Mouse (Mus musculus): ENCODE results near the gene Zic5. TPM values are rescaled to one million over a fixed set of nuclear protein-coding genes. Genes with fewer than 3 reads are reported as not detected.

Gene Zic5
- 1 to 10 TPM; 3.0 to 4.0 TPM for total RNA-seq (2021)
- long read RNA-seq, experiment 1, full-length matches to known transcripts, result 3 of 5 reads
- long read RNA-seq, experiment 1, partial matches to known transcripts, result 0 of 5 reads
- long read RNA-seq, experiment 1, other reads (novel, unspliced or antisense), result 2 of 5 reads
- long read RNA-seq, experiment 2, full-length matches to known transcripts, result 1 of 1 reads
- long read RNA-seq, experiment 2, partial matches to known transcripts, result 0 of 1 reads
- long read RNA-seq, experiment 2, other reads (novel, unspliced or antisense), result 0 of 1 reads

DNA sequence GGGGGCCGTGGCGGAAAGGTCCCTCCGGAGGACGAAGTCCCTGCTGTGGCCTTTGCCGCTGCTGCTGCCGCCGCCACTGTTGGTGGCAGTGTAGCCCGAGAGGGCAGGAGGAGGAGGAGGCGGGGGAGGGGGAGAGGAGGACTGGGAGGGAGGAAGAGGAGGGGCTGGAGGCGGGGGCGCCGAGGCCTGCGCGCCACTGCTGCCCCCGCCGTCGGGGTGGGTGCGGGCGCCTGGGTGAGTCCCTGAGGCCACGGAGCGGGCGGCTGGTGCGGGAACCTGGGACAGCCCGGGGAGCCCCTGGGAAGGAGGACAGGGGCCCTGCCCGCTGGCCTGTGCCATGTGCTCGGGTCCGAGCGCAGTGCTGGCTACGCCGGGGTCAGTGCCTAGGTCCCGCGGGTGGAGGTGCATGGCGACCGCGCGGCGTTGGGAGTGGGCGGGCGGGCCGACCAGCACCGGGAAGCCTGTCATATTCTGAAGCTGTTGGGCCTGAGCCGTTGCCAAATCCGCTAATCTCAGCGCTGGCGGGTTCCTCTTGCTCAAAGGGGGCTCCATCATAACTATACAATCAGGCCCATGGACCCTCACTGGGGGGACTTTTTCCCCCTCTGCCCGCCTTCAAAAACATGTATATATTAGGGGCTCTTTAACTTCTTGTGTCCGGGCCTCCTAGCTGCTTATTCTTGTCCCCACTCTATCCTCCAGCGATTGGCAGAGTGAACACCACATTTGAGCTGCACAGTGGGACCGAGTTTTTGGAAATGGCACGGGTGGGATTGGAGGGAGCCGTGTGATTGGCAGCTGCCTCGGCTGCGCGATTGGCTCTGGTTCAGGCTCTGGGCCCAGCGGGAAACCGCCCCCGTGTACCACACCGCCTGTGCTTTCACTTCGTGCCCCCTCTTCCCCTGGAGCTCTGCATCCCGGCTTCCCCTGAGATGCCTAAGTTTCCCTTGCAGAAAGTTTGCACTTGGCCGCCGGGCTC lies at the start of gene Zic5:
Gene Zic5, minus strand, starts transcription at position 915 of the 979 bp plus-strand sequence.
- no peak for DNase-seq (ENCODE audit: low spot score in 2 of 2)

DNA sequence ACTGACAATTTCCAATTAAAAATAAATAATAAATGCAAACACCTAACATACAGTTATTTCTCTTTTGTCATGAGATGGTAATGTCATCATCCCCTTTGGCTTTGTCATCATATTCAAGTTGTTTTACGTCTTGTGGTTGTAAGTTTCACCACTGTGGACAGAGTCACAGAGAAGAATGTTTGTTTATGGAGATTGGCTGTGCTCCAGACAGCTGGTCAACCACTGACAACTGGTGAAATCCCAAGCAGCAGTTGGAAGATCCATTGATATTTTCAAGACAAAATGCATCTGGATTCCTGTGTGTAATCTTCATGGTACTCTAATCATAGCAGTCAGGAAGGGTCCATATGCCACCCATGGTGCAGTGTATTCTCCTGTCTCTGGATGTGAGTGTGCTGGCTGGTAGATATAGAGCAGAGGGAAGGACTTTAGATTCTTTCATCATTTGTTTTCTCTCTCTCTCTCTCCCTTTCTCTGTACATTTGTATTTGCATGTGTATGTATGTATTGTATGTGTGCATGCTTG lies 48.1 kb upstream of the Zic5 start:
- no peak for DNase-seq (ENCODE audit: low spot score in 2 of 2)

DNA sequence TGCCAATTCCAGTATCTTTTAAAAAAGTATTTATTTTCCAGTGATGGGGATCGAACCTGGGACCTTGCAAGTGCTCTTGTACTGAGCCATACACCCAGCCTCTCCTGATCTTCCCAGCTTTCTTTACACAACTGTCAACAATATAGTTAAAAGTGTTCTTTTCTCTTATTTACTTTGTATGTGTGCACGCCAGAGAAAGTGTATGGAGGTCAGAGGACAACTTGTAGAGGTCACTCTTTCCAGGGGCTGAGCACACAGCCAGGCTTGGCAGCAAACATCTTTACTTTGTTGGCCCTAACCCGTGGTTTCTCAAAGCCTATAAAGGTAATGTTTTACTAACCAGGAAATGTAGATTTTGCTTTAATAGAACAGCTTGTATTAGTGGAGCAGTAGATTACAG lies 46.0 kb upstream of the Zic5 start:
- DNase-seq (ENCODE audit: low spot score in 2 of 2), result no peak

DNA sequence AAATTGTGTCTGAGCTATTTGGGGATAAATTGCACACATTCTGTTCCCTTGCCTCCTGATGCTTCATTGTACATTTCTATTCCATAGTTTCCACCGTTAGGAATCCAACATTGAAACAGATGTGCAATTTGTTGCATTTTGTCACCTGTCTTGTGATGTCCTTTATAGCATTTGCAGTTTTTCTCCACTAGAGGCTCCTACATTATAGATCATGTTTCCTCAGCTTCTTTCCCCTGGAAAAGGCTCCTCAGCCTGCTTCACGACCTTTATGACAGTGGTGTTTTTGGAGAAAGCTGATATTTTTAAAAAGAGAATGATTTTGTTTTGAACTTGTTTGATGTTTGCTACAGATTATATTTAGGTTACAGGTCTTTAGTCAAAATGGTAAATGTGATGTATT lies 43.6 kb upstream of the Zic5 start:
- no peak for DNase-seq (ENCODE audit: low spot score in 2 of 2)

DNA sequence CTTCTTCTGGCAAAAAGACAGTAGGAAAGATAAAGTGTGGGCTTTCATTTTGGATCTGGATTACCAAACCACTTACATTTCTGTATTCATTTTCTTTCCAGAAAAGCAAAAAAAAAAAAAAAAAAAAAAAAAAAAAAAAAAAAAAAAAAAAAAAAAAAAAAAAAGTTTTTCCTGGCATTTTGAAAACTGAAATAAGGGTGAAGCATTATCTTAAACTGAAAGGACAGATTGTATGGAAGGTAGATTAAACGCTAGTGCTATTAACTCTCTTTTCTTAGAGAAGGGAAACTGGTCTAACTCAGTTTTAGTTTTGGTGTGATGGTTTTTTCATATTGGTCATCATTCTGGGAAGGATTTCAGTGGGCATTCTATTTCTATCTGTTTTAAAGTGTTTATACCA lies 26.5 kb upstream of the Zic5 start:
- DNase-seq (ENCODE audit: low spot score in 2 of 2), result no peak

DNA sequence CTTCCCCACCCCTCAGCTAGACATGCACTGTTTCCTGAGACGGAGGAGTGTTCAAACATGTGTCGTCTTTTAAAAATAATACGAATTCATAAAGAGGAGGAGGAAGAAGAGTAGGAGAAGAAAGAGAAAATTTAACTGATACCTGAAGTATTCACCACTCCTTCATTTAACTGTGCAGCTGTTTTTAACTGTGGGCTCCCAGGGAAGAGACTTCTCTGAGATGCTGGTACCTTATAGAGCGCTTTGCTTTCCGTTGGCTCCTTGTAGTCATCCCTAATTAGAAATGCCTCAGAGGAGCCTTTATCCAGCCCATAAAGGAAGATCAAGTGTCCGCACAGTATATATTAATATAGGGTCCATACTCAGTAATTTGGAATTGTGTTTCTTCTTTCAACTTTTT lies 26.0 kb upstream of the Zic5 start:
- no peak for DNase-seq (ENCODE audit: low spot score in 2 of 2)

DNA sequence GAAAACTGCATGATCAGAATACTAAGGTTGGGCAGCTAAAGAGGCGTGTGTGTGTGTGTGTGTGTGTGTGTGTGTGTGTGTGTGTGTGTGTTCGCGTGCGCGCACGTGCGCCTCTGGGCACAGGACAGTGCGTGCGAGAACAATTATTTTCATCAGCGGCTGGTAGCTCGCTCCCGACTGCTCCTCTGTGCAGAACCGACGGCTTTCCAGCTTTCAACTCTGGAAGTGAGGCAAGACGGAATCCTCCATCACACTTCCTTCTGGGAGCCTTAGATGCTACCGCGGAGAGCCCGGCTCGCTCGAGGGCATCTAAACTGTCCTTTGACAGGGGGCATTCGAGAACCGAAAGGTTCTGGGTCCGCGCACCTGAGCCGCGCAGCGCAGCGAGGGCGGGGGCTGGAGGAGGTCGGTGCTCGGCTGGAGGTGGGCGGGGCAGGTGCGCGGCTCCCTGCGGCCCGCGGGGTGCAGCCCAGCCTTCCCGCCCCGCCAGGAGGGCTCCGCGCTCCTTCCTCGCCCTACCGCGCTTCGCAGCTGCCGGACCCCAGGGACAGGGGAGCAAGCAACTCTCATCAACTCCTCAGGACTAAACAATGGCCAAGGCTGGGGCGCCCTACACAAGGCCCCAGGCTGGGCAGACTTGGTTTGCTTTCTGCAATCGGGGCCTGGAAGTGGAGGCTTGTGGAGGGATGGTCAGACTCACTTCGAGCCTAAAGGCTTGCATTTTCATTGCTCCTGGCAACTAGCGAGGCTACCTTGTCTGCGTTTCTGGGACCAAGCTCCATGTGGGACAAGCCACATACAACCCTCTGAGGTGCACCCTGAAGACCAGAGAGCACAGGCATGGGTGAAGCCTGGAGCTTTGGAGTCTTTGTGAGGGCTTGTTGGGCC lies 25.2 kb upstream of the Zic5 start, which contains the start of gene Gm10837:
Gene Gm10837, plus strand, starts transcription at position 146 of the 888 bp plus-strand sequence.
- no peak for DNase-seq (ENCODE audit: low spot score in 2 of 2)

DNA sequence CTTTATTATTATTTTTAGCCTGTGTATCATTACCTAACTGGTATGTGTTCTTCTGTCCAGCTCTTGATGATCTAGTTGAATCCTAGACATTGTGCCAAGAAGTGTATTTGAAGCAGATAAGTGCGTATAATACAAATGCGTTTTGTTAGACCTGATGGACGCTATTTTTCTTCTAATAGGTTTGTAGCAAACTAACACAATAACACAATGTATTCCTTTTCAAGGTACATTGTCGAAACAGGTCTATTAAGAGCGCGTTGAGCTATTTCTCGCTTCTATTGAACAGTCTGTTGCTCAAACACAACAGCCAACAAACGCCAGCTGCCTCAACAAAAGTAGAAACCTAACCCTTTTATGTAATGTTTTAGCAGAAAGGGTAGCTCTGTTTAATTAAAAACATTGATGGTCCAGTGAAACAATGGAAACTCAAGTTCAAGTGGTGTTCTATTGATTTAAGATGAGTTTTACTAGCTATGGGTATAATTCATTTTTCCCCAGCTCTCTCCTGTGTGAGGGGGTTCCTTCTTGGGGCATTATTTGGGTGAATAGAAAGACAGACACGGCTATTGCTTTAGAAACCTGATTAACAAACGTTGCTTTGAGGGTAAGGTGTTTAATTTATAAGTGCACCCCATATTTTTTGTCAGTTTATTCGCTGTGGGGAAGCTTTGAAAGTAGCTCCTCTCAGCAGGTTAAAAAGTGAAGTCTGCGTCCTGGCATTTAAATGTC lies 24.4 kb upstream of the Zic5 start:
- no peak for DNase-seq (ENCODE audit: low spot score in 2 of 2)

DNA sequence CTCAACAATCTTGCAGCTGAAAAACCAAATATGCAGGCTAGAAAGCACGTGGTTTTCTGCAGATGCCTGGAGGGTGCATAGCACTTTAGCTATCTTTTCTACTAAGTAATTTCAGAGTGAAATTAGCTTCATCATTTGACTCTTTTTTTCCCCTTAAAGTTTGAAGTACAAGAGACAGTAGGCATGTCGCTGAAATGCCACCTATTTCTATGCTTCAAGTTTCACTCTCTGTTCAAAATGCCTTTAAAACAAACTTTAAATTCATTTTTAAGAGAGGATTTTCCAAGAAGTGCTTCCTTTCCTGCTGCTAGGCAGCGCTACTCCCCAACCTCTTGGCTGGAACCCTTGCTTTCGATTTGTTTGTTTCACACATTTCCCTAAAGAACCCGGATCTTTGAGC lies 23.6 kb upstream of the Zic5 start:
- DNase-seq (ENCODE audit: low spot score in 2 of 2), result no peak

DNA sequence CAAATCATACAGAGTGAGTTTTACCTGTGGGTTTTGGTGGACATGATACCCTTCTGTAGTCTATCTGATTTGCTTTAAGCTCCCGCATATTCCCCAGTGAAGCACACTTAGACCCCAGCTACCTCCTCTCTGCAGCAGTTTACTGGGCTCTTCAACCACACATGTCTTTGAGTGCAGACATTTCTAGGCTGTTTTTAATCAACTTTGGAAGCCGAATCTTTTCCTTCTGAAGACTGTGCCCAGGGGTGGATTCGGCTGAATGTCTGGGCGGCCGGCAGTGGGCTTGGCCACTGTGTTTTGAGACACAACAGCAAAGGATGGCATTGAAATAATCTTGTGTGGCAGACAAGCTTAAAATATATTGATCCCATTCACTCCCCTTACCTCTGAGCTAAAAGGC lies 21.9 kb upstream of the Zic5 start:
- no peak for DNase-seq (ENCODE audit: low spot score in 2 of 2)

DNA sequence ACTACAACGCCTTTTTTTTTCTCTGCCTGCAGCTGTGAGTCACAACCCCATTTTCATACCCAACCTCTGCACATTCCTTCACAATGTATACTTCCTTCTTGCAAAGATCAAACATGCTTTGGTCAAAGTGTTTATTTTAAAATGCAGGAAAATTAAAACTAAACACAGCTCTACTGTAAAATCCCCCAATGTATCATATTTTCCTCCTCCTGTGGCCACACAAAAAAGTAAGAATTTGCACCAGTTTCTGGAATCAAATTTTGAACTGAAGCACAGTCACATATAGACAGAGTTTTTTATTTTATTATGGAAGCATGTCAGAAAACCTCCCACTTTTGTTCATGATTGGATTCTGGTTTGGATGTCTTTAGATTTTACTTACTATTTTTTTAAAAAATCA lies 21.1 kb upstream of the Zic5 start:
- no peak for DNase-seq (ENCODE audit: low spot score in 2 of 2)

DNA sequence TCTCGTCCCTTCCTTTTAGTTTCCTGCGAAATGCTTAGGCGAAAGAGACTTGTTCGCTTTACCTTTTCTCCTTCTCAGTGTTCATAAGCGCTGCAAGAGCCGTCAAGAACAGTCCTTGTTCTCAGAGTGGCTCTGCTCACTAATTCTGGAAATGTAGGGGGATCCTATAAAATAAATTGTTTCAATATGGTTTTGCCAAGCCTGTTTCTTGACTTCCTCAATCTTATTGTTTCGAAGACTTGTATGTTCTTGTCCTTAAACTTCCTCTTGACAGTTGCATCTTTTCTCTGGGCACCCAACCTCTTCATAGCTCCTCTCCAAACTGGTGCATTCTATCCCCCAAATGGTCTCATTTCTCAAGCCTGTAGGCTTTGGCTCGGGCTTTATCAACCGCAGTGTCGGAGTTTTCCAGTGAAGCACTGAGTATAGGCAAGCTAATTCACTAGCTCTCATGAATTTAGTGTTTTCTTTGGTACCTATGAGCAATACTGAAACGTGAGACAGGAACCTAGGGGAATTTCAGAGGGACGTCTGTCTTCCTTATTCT lies 20.2 kb upstream of the Zic5 start:
- DNase-seq (ENCODE audit: low spot score in 2 of 2), result no peak

DNA sequence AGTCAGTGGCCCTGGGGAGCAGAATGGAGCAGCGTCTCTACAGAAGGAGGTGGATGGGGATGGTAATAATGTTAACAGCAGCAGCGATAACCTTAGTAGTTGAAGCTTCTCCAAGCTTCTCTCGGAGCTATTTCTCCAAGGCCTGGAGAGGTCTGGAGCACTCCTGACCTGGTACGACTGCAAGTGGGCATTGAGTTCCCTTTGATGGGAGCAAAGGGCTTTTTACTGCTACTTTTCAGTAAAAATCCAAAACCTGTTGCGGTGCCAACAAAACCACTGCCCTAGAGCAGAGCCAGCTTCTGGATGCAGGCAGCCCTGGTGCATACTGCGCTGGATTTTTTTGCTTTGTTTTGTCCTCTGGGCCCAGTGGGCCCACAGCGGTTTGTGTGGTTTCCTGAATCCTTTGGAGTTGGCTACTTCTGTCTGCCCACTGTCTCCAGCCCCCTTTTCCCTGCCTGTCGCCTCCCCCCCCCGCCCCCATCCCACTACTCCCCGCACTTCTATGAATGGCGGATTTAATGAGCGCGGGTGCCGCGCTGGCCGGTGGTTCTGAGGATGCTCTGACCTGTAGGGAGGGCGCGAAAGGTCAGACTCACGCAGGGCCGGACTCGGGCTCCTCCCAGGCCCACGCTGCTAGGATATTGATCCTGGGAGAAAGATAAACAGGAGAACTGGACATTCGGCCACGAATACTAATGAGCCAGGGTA lies 19.5 kb upstream of the Zic5 start:
- DNase-seq (ENCODE audit: low spot score in 2 of 2), result no peak

DNA sequence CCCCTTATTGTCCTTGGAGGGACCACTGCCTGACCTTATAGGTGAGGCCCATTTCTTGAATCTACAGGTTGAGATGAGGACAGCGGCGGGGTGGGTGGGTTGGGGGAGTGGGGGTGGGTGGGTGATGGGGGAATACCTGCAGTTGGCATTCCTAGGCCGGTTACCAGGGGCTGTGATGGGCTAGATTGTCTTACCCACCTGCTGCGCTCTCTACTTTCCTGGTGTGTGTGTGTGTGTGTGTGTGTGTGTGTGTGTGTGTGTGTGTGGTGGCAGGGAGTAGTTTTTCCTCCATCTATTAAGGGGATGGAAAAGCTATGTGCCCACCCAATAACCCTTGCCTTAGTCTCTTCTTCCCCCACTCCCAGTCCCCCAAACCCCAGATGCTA lies 19.0 kb upstream of the Zic5 start:
- no peak for DNase-seq (ENCODE audit: low spot score in 2 of 2)

DNA sequence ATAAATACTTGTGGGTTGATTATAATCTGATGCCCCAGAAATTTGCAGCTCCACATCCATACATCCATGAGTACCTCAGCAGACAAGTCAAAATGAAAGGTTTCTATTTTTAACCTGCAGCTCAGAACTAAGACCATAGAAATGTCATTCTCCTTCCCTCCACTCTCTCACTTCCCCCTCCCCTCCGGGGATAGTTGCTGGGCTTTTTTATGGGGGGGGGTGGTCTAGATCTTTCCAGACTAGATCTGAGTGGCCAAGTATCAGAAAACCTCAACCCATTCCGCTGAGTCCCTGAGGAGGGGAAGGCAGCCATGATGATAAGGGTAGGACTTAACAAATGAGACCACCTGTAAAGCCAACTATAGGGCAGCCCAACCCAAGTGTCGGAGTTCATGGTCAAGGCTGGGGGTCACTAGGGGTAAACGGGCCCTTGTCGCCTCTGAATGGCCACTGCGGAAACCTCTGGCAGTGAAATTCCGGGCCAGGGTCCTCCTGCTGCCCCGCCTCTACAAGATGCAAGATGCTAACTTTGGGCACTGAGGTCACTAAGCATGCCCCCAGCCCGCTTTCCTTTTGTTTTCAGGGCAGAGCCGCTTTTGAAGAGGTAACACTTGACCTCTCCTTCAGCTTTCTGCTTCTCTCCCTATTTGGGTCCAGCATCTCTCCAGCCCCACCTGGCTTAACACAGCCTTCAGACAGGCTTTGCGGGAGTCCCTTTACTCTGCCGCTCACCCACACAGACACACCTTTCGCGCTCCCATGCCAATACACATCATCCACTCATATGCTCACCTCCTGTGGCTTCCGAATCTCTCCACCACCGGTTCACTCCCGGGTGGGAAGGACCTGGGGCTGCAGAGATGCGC lies 18.3 kb upstream of the Zic5 start:
- no peak for DNase-seq (ENCODE audit: low spot score in 2 of 2)

DNA sequence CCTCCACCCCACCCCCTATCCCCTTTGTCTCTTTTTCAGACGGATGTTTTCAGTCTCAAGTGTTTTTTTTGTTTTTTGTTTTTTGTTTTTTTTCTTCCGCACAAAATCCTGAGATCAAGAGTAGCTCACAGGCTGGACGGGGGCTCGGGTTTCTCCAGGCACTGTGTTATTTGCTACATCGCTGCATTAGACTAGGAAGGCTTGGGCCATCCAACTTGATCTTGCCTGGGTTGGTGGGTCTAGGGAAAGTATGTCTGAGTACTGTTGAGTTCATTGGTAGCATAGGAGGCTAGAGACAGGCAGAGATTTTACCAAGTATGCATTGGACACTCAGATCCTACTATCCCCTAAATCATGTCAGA lies 17.5 kb upstream of the Zic5 start:
- DNase-seq (ENCODE audit: low spot score in 2 of 2), result no peak

DNA sequence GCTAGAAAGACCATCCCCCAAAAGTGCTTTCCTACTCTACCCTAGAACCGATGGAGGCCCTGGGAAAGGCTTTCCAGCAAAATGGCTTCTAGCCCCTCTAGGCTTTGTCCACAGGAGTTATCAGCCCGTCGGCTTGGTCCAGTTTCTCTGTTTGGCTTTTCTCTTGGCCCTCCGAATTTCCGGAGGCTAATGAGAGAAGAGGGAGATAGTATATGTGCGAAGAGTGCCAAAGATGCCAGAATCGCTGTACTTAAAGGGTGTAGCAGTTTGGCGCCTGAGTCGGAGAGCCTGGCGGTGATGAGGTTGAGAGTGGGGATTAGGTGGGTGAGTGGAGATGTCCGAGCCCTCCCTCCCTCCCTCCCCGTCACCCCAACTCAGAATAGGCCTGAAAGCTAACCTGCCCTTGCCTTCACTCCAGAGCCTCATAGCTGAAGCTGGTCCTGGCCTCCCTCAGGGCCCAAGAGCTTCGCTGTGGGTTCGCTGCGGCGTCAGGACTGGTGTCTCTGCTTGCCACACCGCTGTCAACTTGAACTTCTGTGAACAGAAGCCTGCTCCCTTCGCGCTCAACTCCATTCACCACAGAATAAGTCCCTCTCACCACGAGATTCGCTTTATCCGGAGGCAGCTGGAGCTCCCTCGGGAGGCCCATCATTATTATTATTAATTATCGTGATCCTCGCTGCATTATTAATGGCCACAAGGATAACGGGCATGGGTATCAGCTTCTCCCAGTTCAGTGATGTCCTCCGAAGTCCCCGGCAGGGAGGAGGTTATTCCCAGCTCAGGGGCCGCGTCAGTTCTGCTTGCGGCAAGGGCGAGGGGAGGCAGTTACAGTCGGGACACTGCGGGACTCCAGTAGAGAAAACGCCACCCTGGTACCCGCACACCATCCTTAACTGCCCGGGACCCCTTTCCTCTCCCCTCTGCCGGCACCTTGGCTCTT lies 16.9 kb upstream of the Zic5 start:
- DNase-seq (ENCODE audit: low spot score in 2 of 2), result no peak

DNA sequence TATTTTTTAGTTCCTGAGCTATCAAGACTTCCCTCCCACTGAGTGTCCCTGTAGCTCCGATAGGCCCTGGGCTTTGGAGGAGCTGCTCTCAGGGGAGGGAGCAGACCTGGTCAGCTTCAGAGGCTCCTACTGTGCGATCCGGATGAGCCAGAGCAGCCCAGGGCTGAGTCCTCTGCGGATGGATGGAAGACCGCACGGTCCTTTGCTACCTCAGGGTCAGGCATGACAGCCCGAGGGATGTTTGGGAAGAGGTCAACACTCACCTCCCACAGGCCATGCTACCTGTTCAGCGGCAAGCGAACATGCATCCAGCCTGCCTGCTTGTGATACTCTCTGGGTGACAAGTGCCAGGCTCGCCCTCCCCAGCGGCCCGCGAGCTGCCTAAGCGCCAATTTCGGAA lies 15.7 kb upstream of the Zic5 start:
- DNase-seq (ENCODE audit: low spot score in 2 of 2), result no peak

Data from left cerebral cortex, adult 18-20 months (tissue).